Mouse (Mus musculus) lung, adult 2 months (tissue): ENCODE results near the gene Exoc2. TPM values are rescaled to one million over a fixed set of nuclear protein-coding genes. Genes with fewer than 3 reads are reported as not detected.

Experiments used
- DNase-seq: peaks from one replicate; pipeline ENCODE4 v3.0.0; 2022
- H3K4me1 ChIP-seq: fragments of 200-500 bp; 2 replicates; pipeline ENCODE4 v1.6.1; 2011; ENCODE audit warnings: low read length; ENCODE audit not compliant: control insufficient read depth, insufficient read depth
- H3K4me3 ChIP-seq: fragments of 200-500 bp; replicated peaks from 2 replicates; pipeline ENCODE3; 2011; ENCODE audit warnings: low read depth, mild to moderate bottlenecking, control low read depth, low read length; ENCODE audit errors: extremely low read depth
- CTCF ChIP-seq: fragments of 200-500 bp; IDR thresholded peaks from 2 replicates; pipeline ENCODE4 v1.5.1; 2011; ENCODE audit warnings: mild to moderate bottlenecking, low read length, control low read depth; ENCODE audit not compliant: insufficient read depth
- POLR2A ChIP-seq: fragments of 200-500 bp; IDR thresholded peaks from 2 replicates; pipeline ENCODE4 v1.6.1; 2011; ENCODE audit warnings: low read depth, mild to moderate bottlenecking, control low read depth, low read length, borderline replicate concordance; ENCODE audit errors: extremely low read depth
- WGBS: fragments of 180-500 bp; shearing (Covaris S2); methylation state at CpG from one replicate; pipeline ENCODE4 v1.1.7; 2018; 5-methylcytosine and 5-hydroxymethylcytosine counted together
- polyA plus RNA-seq: library from polyadenylated mRNA; depleted of rRNA; stranded (reverse); fragments of >200 nt; gene quantifications from 2 replicates; pipeline ENCODE4 v1.2.3, GENCODE M21; 2012

Gene Exoc2
- polyA plus RNA-seq, 1 experiment: 12.4 TPM

GRCm38 (mm10) chr13:30817436-30817835 is 156.5 kb downstream of the Exoc2 start:
- no peak overlapping the region for H3K4me3 ChIP-seq
- no peaks in the 10 kb centered on the region for H3K4me1 ChIP-seq
- TF ChIP-seq POLR2A (no peak), CTCF (no peak)
- WGBS: 88% methylated on average over 5 of the region's 5 CpGs
- DNase-seq: no peak

DNA sequence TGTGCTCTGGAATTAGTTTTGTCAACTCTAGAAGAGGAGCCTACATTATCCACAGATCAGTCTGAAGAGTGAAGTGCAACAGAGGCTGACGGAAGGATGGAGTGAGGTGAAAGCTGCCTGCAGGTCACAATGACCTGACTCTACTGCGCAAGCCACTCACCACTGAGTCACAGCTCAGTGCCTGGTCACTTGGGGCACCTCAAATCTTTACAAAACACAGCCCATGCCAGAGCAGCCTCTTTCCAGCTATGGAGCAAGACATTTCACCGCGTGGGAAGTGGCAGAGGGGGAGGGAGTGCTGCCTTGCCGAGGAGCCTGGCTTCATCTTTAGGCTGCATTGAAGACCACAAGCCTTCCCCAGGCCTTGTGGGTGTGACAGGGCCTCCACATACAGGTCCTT is 159.6 kb downstream of the Exoc2 start:
- DNase-seq: no peak
- TF ChIP-seq POLR2A: no peak
- TF ChIP-seq CTCF: no peak
- WGBS: 73% methylated on average over 5 of the region's 5 CpGs
- Histone ChIP-seq H3K4me3 (no peak overlapping the region), H3K4me1 (no peaks in the 10 kb centered on the region)

DNA sequence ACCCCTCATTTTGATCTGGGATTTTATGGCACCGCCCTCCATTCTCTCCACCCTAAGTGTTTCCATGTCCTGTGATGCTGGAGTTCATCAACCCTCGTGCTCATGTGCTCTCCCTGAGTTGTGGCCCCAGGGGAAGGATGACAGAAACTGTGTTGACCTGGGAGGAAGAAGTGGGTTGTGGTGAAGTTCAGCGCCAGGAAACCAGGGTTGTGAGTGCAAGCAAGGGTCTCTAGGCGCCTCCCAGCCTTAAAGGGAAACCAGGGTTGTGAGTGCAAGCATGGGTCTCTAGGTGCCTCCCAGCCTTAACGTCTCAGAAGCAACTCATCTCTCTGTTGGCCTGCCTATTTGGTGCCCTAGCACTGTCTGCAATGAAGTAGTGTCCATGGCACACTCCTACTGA is 160.4 kb downstream of the Exoc2 start:
- no peaks in the 10 kb centered on the region for H3K4me1 ChIP-seq
- no peak overlapping the region for H3K4me3 ChIP-seq
- TF ChIP-seq POLR2A: no peak
- no peak for TF ChIP-seq CTCF
- no peak for DNase-seq
- WGBS: 77% methylated on average over 5 of the region's 5 CpGs

- WGBS: 82% methylated on average over 7 of the region's 7 CpGs
- TF ChIP-seq POLR2A (no peak), CTCF (no peak)
- DNase-seq: no peak
- Histone ChIP-seq H3K4me3 (no peak overlapping the region), H3K4me1 (no peaks in the 10 kb centered on the region)
Measured at GRCm38 (mm10) chr13:30809240-30809639, 164.7 kb downstream of the Exoc2 start.

- no peak for DNase-seq
- WGBS: 89% methylated on average over 5 of the region's 5 CpGs
- Histone ChIP-seq H3K4me1 (no peaks in the 10 kb centered on the region), H3K4me3 (no peak overlapping the region)
- TF ChIP-seq CTCF (no peak), POLR2A (no peak)
Measured at GRCm38 (mm10) chr13:30802336-30802955, 171.4 kb downstream of the Exoc2 start.

DNA sequence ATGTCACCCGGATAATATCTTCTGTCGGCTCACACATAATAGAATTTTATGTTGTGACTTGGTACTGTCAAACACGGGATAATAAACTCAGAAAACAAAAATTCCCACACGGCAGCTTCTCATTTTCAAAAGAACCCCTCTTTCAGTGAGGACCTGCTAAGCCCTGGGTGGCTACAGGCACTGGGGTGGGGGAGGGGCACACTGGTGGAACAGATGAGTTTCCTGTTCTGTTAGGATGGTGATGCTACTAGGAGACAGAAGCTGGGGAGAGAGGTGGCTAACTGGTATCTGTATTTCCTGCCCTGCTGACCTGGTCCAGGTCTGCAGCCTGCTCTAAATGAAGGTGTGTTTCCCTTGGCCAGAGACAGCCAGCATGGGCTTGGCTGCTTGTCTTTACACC is 172.0 kb downstream of the Exoc2 start:
- Histone ChIP-seq H3K4me1 (no peaks in the 10 kb centered on the region), H3K4me3 (no peak overlapping the region)
- TF ChIP-seq POLR2A (no peak), CTCF (no peak)
- WGBS: 72% methylated on average over 4 of the region's 4 CpGs
- no peak for DNase-seq

- 75% methylated on average over 4 of the region's 4 CpGs for WGBS
- H3K4me1 ChIP-seq: no peaks in the 10 kb centered on the region
- no peak overlapping the region for H3K4me3 ChIP-seq
- no peak for DNase-seq
- no peak for TF ChIP-seq POLR2A
- no peak for TF ChIP-seq CTCF
Measured at GRCm38 (mm10) chr13:30795960-30796359, 177.9 kb downstream of the Exoc2 start.

- WGBS: 81% methylated on average over 5 of the region's 5 CpGs
- no peaks in the 10 kb centered on the region for H3K4me1 ChIP-seq
- TF ChIP-seq POLR2A: no peak
- no peak for TF ChIP-seq CTCF
- no peak for DNase-seq
- no peak overlapping the region for H3K4me3 ChIP-seq
Measured at GRCm38 (mm10) chr13:30793616-30794015, 180.3 kb downstream of the Exoc2 start.

DNA sequence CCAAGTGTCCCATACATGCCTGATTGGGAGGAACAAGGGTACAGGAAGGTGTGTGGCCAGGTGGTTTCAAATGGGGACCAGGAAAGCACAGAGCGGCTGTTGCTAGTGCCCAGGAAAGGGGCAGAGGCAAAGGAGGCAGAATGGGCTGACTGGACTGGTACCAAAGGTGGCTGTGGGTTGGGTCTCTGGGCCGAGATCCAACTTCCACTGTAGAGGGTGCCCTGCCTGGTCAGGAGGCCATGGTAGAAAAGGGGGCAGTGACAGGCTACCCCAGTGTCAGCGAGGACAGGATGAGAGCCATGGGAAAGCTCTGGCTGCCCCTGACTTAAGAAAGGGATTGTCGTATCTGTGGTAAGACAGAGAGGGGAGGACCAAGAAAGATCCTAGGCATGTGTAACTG is 180.7 kb downstream of the Exoc2 start:
- H3K4me3 ChIP-seq: no peak overlapping the region
- H3K4me1 ChIP-seq: no peaks in the 10 kb centered on the region
- DNase-seq: no peak
- 85% methylated on average over 4 of the region's 4 CpGs for WGBS
- no peak for TF ChIP-seq POLR2A
- TF ChIP-seq CTCF: no peak

GRCm38 (mm10) chr13:30792741-30793140 is 181.2 kb downstream of the Exoc2 start:
- 63% methylated on average over 3 of the region's 3 CpGs for WGBS
- TF ChIP-seq POLR2A (no peak), CTCF (no peak)
- no peaks in the 10 kb centered on the region for H3K4me1 ChIP-seq
- no peak overlapping the region for H3K4me3 ChIP-seq
- no peak for DNase-seq

DNA sequence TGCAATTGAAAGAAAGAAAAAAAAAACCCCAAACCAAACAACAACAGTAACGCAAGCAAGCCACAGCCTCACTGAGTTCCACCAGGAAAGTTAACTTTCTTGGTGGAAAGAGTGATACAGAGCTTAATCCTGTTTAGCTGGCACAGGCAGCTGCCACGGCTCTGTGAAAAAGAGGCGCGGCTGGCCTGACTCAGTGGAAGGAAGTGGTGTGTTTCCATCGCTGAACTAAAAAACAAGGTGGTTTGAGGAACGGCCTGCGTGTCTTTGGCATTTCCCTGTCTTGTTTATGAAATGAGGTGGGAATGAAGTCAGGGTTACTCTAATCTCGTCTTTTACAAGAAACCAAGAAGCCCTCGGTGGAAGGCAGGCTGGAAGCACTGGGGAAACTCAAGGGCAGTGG is 181.6 kb downstream of the Exoc2 start:
- no peak for TF ChIP-seq CTCF
- no peak for TF ChIP-seq POLR2A
- Histone ChIP-seq H3K4me3 (no peak overlapping the region), H3K4me1 (no peaks in the 10 kb centered on the region)
- WGBS: 38% methylated on average over 9 of the region's 9 CpGs
- DNase-seq: no peak
